Mouse (Mus musculus): ENCODE measurements around the gene A630001G21Rik.

DNA sequence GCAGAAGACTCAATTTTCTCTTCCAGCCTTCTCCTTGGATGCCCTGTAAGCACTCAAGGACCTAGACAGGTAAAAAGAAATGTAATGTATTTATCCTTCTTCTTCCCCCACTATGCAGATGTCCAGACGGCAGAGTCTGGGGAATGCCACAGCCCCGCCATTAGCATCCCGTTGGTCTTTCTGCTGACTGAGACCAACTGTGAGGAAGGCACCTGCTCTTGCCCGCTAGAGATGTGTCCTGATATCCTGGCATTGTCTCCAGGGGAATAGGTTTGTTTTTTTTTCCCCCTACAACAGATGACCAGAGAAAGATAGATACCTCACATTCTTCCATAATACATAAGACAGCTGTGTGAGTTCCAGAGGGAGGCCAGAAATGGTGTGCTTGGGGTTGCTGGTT is 14.2 kb downstream of the A630001G21Rik start:
- no peak for TF ChIP-seq CTCF (IDR thresholded peaks at IDR 0.05; ENCODE audit: low read depth)
- no peak for TF ChIP-seq EP300 (IDR thresholded peaks at IDR 0.05; ENCODE audit: low read depth)
